Mouse (Mus musculus): ENCODE data around the gene Olfr701. TPM values are rescaled to one million over a fixed set of nuclear protein-coding genes. Genes with fewer than 3 reads are reported as not detected.

Gene Olfr701
- not detected for total RNA-seq (2023)

DNA sequence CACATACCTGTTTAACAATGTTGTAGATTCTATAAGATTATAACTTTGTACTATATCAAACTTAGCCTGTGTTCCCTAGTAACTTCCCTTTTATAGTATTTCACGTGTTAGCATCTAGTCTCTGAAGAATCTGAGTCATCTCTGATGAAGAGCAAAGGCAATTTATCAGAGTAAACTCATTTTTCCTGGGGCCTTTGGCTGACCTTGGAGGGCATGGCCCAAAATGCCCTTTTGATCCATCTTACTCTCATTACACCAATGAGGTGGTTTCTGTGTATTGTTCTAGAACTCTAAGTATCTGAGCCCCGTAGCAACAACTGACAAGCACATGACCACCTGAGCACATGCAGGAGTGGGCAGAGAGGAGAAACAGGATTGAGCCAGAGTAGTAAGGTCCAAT, at the start of gene Olfr701:
Olfr701 (plus strand) TSS at position 301 of the 400 bp plus-strand sequence.

GRCm38 (mm10) chr7:106793098-106793497, 20.8 kb upstream of the Olfr701 start, which contains the start of gene Olfr699:
Gene Olfr699 (minus strand): TSS chr7:106793198.

DNA sequence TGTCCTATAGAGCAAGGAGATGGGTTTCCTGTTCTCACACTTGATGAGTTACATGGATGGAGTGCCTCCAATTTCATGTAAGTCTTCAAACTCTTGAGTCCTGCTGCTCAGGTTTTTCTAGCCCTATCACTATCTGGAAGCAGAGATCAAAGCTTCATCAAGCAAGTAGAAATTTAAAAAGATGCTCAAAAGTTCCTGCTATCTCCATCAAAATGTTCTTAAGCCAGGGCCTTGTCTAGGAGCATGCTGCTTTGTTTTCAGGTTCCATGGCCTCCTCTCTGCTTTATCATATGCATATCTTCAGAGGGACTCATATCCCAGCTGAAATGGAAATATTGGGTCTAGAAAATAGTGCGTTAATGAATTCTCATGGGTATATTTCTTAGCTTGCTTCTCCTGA, 5.2 kb upstream of the Olfr701 start, which contains the start of gene Olfr700:
Olfr700 (minus strand) TSS at position 101 of the 400 bp plus-strand sequence.

DNA sequence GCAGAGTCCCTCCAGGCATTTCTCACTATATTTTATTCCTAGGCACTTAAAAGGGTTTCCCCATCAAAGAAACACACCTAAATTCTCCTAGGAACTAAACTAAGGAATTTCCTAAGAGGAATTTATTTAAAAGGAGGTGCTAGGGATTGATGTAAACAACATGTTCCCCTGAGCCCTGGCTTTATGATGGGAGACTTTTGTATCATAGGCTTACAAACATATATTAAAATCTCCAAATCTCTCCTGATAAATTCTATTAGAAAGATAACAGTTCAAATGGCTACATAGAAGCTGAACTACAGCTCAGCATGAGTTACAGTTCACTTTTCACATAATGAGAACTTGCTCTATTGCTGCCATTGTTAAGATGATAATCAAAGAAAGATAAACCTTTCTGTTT, 19.9 kb downstream of the Olfr701 start, which contains the start of gene Olfr702:
Olfr702 (minus strand) TSS at position 101 of the 400 bp plus-strand sequence.

DNA sequence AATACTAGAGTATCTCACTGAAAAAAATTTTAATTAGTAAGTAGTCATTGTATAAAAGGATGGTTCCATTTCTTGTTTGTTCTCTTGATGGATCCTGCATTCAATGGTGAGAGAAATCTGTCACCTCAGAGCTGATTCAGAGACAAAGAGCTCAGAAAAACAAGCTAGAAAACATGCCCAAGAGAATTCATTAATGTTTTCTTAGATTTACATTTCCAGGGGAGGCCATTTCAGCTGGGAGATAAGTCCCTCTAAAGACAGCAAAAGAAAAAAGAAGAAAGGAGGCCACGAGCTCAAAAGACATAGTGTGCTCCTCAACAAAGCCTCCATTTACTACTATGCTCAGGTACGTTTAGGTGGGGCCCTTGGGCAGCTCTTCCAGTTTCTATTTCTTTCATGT, 29.1 kb downstream of the Olfr701 start, which contains the start of gene Olfr703:
Olfr703 (plus strand) TSS at position 301 of the 400 bp plus-strand sequence.

DNA sequence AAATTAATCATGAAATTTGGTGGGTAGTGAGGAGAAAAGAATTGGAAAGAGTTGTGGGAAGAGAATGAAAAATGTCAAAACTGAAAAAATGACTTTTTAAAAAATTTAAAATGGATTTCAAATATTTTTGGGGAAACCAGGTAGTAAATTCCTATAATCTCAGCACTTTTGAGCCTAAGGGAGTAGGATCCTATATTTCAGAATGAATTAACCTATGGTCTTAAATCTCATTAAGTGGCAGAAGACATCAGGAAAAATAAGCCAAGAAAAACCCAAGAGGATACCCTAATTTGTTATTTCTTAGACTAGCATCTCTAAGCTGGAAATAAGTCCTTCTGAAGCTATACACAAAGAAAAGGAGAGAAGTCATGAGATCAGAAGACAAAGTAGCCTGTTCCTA, 49.0 kb downstream of the Olfr701 start, which contains the start of gene Olfr704:
Olfr704 (plus strand) TSS at position 301 of the 400 bp plus-strand sequence.

Other genes starting within 250 kb of the Olfr701 start
- gene Olfr693, start 133.5 kb upstream of the Olfr701 start, total RNA-seq (2023) = not detected
- gene Olfr694, start 122.3 kb upstream of the Olfr701 start, total RNA-seq (2023) = not detected
- not detected for gene Olfr695, start 97.7 kb upstream of the Olfr701 start, total RNA-seq (2023)
- gene Olfr697, start 71.7 kb upstream of the Olfr701 start, total RNA-seq (2023) = not detected
- gene Olfr698, start 58.7 kb upstream of the Olfr701 start, total RNA-seq (2023) = not detected
- not detected for gene Olfr699, start 20.9 kb upstream of the Olfr701 start, total RNA-seq (2023)
- not detected for gene Olfr700, start 5.3 kb upstream of the Olfr701 start, total RNA-seq (2023)
- not detected for gene Olfr702, start 19.8 kb downstream of the Olfr701 start, total RNA-seq (2023)
- gene Olfr703, start 29.2 kb downstream of the Olfr701 start, total RNA-seq (2023) = not detected
- gene Olfr704, start 49.1 kb downstream of the Olfr701 start, total RNA-seq (2023) = not detected
- gene Olfr705, start 62.8 kb downstream of the Olfr701 start, total RNA-seq (2023) = not detected
- not detected for gene Olfr706, start 74.0 kb downstream of the Olfr701 start, total RNA-seq (2023)
- gene Olfr707, start 87.1 kb downstream of the Olfr701 start, total RNA-seq (2023) = not detected
- not detected for gene Olfr1532-ps1, start 93.9 kb downstream of the Olfr701 start, total RNA-seq (2023)
- under 1 TPM; 0.09 to 0.15 TPM for gene Olfr709-ps1, start 118.1 kb downstream of the Olfr701 start, total RNA-seq (2023)
- not detected for gene Olfr710, start 134.2 kb downstream of the Olfr701 start, total RNA-seq (2023)
- gene Olfr6, start 149.8 kb downstream of the Olfr701 start, total RNA-seq (2023) = not detected
- not detected for gene Olfr711, start 161.3 kb downstream of the Olfr701 start, total RNA-seq (2023)
- gene Olfr2, start 191.9 kb downstream of the Olfr701 start, total RNA-seq (2023) = not detected
- gene Olfr713, start 217.0 kb downstream of the Olfr701 start, total RNA-seq (2023) = not detected

Data from neutrophil, adult 83 days (primary cell).